Mouse (Mus musculus): ENCODE data around the gene Clec4f. TPM values are rescaled to one million over a fixed set of nuclear protein-coding genes. Genes with fewer than 3 reads are reported as not detected.
"Not testable (repeated sequence)": the region's sequence is repeated elsewhere in the genome, so short reads cannot be mapped to it uniquely, and the experiment has no call there.

Gene Clec4f
- polyA plus RNA-seq, 1 experiment from 2014 or later, result not detected

DNA sequence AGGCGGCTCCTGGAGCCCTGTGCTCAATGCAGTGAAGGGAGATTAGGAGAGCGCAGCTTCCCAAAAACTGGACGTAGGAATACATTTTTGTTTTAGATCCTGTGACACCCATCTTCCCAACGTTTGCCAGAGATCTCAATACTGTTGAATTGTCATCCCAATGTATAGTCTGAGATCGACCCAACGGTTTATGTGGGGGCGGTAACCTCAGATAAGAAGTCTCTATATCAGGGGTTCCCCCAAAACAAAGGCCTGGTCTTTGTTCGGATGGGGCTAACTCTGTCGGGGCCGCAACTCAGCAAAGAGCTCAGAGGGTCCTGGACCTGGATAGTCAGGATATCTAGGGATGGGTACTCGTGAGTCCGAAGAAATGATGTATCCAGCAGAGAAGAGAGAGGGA, 37.0 kb upstream of the Clec4f start:
- Histone ChIP-seq H3K27me3 (peaks cover 91% of the 10 kb centered on the region), H3K4me2 (no peak overlapping the region), H3K27ac (no peak overlapping the region), H3K36me3 (no peaks in the 10 kb centered on the region), H3K4me3 (no peak overlapping the region), H3K9ac (no peak overlapping the region), H3K4me1 (no peaks in the 10 kb centered on the region), H3K9me3 (no peaks in the 10 kb centered on the region)
- 3% methylated on average over 12 of the region's 12 CpGs for whole genome bisulfite sequencing
- ATAC-seq (ENCODE audit: borderline replicate concordance, extremely low read depth, low FRiP score, low TSS enrichment), result no peak

DNA sequence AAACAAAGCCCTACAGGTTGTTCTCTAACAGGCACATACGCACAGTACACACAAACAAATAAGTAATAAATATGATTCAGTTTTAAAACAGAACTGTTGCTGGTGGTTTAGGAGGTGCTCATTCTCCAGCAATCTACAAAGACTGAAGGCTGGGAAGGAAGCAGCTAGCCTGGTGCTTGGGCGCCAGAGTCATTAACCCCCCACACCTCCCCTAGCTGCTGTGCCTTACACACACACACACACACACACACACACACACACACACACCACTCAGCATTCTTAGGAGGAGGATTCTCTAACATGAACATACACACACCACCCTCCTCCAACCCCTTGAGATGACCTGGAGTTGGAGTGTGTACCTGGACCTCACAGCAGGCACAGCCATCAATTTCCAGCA, 34.9 kb upstream of the Clec4f start:
- H3K27ac ChIP-seq, result no peak overlapping the region
- no peaks in the 10 kb centered on the region for H3K9me3 ChIP-seq
- H3K9ac ChIP-seq, result no peak overlapping the region
- H3K4me1 ChIP-seq, result no peaks in the 10 kb centered on the region
- ATAC-seq (ENCODE audit: borderline replicate concordance, extremely low read depth, low FRiP score, low TSS enrichment), result no peak
- H3K4me3 ChIP-seq, result no peak overlapping the region
- no peak overlapping the region for H3K4me2 ChIP-seq
- no peaks in the 10 kb centered on the region for H3K36me3 ChIP-seq
- WGBS, result 48% methylated on average over 2 of the region's 2 CpGs
- H3K27me3 ChIP-seq, result peaks cover 86% of the 10 kb centered on the region

DNA sequence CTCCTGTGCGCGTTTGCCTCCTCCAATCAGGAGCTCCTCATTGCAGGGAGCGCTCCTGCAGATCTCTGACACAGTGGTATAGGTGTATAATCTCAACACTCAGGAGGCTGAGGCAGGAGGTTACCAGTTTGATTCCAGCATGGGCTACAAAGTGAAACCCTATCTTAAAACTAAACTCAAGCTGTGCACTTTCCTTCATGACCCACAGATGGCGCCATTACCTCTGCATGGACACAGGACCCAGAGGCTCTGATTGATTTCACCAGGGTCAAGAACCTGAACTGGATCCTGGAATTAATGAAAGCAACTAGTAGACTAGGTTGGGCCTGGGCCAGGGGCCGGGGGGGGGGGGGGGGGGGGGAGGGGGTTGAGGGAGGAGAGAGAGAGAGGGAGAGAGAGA, 34.3 kb upstream of the Clec4f start:
- Histone ChIP-seq H3K27ac (no peak overlapping the region), H3K4me1 (no peaks in the 10 kb centered on the region), H3K9me3 (no peaks in the 10 kb centered on the region), H3K4me2 (no peak overlapping the region), H3K36me3 (no peaks in the 10 kb centered on the region), H3K9ac (no peak overlapping the region), H3K27me3 (peaks cover 86% of the 10 kb centered on the region), H3K4me3 (no peak overlapping the region)
- no peak for ATAC-seq (ENCODE audit: borderline replicate concordance, extremely low read depth, low FRiP score, low TSS enrichment)
- WGBS, result 20% methylated on average over 4 of the region's 5 CpGs

DNA sequence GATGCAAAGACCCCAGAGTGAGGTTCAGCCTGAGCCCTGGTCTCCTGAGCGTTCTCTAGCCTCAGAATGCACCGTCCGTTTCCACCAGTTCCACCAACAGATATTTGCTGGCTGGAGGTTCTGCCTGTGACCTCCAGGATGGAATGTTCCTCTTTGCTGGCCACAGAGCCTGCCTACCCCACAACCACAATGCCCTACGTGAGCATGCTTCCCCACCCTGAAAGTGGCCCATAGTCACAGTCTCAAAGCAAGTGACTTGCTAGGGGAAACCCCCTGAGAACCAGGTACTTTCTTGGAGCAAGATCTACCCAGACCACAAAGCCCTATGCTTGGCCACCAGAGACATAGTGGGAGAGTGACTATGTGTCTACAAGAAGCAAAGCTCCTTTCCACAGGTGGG, 33.4 kb upstream of the Clec4f start:
- Histone ChIP-seq H3K9ac (no peak overlapping the region), H3K4me1 (no peaks in the 10 kb centered on the region), H3K27me3 (peaks cover 81% of the 10 kb centered on the region), H3K27ac (no peak overlapping the region), H3K4me3 (no peak overlapping the region), H3K36me3 (no peaks in the 10 kb centered on the region), H3K4me2 (no peak overlapping the region), H3K9me3 (no peaks in the 10 kb centered on the region)
- 62% methylated on average over 4 of the region's 4 CpGs for WGBS
- ATAC-seq (ENCODE audit: borderline replicate concordance, extremely low read depth, low FRiP score, low TSS enrichment), result no peak

DNA sequence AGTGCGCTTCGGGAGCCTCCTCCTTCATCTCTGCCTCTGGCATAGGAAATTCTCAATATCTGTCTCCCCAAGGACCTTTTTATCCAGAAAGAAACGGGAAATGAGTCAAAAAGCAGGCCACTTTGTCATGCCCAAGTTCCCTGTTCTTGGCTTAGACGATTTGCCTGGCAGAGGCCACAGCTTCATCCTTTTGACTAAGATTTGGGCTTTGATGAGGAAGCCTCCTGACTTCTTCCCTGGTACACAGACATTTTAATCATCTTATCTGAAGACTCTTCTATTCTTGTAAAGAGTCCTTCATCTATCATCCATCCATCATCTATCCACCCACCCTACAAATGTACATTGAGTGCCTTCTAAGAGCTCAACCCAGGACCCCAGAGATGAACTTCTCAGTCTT, 21.8 kb upstream of the Clec4f start, which contains the start of gene Cd207:
Gene Cd207 (minus strand): TSS at position 101 of the 400 bp plus-strand sequence.
- ATAC-seq (ENCODE audit: borderline replicate concordance, extremely low read depth, low FRiP score, low TSS enrichment), result no peak
- 61% methylated on average over 4 of the region's 4 CpGs for WGBS
- Histone ChIP-seq H3K9ac (no peak within 1 kb of the TSS), H3K27me3 (peaks cover 3% of the 10 kb centered on the region; the same call in 1 of the 2 replicates), H3K4me3 (no peak within 1 kb of the TSS), H3K36me3 (no peaks in the 10 kb centered on the region), H3K4me2 (no peak within 1 kb of the TSS), H3K4me1 (no peaks in the 10 kb centered on the region), H3K9me3 (no peaks in the 10 kb centered on the region), H3K27ac (no peak within 1 kb of the TSS)

DNA sequence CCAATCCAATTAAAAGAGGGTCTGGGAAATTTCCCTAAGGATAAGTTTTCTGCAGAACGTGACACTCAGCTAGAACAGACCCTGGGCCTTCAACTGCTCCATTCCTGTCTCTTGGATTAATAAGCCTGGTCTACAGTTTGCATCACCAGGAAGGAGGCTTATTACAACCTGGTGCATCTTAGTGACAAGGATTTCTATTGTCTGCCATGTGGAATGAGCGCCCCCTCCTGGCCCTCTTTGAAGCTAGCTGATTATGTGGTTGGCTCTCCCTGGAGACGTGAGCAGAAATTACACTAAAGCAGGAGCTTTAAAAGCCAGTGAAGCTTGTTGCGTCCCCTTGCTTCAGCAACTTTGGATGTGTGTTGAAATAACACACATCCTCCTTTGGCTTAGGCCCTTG, 17.4 kb upstream of the Clec4f start:
- no peaks in the 10 kb centered on the region for H3K4me1 ChIP-seq
- no peaks in the 10 kb centered on the region for H3K27me3 ChIP-seq
- no peak overlapping the region for H3K27ac ChIP-seq
- WGBS, result 6% methylated on average over 4 of the region's 4 CpGs
- no peaks in the 10 kb centered on the region for H3K9me3 ChIP-seq
- no peak for ATAC-seq (ENCODE audit: borderline replicate concordance, extremely low read depth, low FRiP score, low TSS enrichment)
- no peaks in the 10 kb centered on the region for H3K36me3 ChIP-seq
- H3K9ac ChIP-seq, result no peak overlapping the region
- no peak overlapping the region for H3K4me3 ChIP-seq
- H3K4me2 ChIP-seq, result no peak overlapping the region

DNA sequence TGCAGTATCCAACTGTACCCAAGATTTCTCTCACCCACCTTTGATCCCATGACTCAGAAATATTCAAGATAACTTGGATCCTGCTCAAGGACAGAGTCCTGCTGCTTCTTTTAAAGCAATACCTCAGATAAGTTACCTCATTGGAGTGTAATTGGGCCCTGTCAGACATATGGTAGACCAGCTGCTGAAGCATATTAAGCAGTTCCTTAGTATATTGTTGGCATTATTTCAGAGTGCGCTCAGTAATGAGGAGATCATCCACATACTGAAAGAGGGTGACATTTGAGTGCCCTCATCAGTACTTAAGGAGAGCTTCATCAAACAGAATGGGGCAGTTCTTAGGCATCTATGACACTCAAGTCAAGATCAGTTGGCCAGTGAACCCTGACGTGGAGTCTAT, 9.0 kb upstream of the Clec4f start:
- H3K27ac ChIP-seq, result no peak overlapping the region
- H3K27me3 ChIP-seq, result no peaks in the 10 kb centered on the region
- no peak overlapping the region for H3K4me3 ChIP-seq
- no peak overlapping the region for H3K9ac ChIP-seq
- H3K36me3 ChIP-seq, result no peaks in the 10 kb centered on the region
- ATAC-seq (ENCODE audit: borderline replicate concordance, extremely low read depth, low FRiP score, low TSS enrichment), result no peak
- no peak overlapping the region for H3K4me2 ChIP-seq
- WGBS, result 69% methylated on average over 2 of the region's 2 CpGs
- H3K9me3 ChIP-seq, result no peaks in the 10 kb centered on the region
- H3K4me1 ChIP-seq, result no peaks in the 10 kb centered on the region

DNA sequence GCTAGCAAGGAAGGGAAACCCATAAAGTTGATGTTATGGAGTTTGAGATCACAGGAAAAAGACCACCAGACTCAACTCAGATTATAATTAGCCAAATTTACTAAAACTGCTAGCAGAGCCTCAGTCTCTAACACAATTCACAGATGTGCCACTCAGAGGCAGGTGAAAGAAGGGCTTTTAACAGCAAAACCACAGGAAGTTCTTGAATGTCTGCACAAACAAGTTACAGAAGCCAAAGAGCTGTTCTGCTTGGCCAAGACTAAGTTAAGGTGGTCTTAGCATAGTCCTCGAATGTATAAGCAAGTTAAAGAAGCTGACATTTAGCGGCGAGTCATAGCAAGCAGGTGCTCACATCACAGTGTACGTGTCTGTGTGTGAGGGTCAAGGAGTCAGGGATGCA, 4.8 kb upstream of the Clec4f start:
- no peaks in the 10 kb centered on the region for H3K36me3 ChIP-seq
- no peaks in the 10 kb centered on the region for H3K27me3 ChIP-seq
- no peak overlapping the region for H3K4me2 ChIP-seq
- H3K9me3 ChIP-seq, result no peaks in the 10 kb centered on the region
- H3K4me1 ChIP-seq, result no peaks in the 10 kb centered on the region
- 79% methylated on average over 4 of the region's 4 CpGs for WGBS
- no peak overlapping the region for H3K27ac ChIP-seq
- no peak for ATAC-seq (ENCODE audit: borderline replicate concordance, extremely low read depth, low FRiP score, low TSS enrichment)
- no peak overlapping the region for H3K4me3 ChIP-seq
- H3K9ac ChIP-seq, result no peak overlapping the region

DNA sequence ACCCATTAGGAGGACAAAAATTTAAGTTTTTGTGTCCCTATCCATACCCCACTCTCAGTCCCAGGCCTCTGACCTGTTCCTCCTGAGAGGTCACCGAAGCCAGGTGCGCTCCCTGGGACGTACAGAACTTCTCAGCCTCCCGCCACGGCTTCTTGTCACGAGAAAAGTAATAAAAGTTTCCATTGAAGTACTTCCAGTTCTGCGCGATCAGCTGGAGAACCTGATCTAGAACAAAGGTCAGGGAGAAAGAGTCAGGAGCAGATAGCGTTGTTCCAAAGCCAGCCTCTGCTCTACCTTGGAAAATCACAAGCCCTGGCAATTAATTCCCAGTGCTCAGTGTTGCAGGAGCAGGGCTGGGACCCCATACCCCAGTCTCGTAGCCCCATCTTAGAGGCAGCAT, 9.3 kb downstream of the Clec4f start:
- Histone ChIP-seq H3K9ac (no peak overlapping the region), H3K27me3 (no peaks in the 10 kb centered on the region), H3K4me3 (no peak overlapping the region), H3K4me2 (no peak overlapping the region), H3K4me1 (no peaks in the 10 kb centered on the region), H3K36me3 (no peaks in the 10 kb centered on the region), H3K9me3 (no peaks in the 10 kb centered on the region), H3K27ac (no peak overlapping the region)
- no peak for ATAC-seq (ENCODE audit: borderline replicate concordance, extremely low read depth, low FRiP score, low TSS enrichment)
- 79% methylated on average over 10 of the region's 10 CpGs for WGBS

DNA sequence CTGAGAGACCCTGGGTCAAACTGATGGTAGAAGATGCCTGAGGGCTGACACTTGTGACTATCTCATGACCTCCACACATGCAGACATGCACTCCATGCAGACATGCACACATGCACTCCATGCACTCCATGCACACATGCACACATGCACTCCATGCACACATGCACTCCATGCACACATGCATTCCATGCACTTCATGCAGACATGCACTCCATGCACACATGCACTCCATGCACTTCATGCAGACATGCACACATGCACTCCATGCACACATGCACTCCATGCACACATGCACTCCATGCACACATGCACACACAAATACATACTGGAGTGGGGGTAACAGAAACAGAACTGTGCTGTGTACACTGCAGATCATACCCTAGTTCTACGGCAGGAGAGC, 20.7 kb downstream of the Clec4f start:
- Histone ChIP-seq H3K9me3 (no peaks in the 10 kb centered on the region), H3K4me3 (no peak overlapping the region), H3K4me1 (no peaks in the 10 kb centered on the region), H3K4me2 (no peak overlapping the region), H3K9ac (no peak overlapping the region), H3K27ac (no peak overlapping the region), H3K27me3 (no peaks in the 10 kb centered on the region), H3K36me3 (no peaks in the 10 kb centered on the region)
- 85% methylated on average over 1 of the region's 1 CpGs for WGBS
- no peak for ATAC-seq (ENCODE audit: borderline replicate concordance, extremely low read depth, low FRiP score, low TSS enrichment)

DNA sequence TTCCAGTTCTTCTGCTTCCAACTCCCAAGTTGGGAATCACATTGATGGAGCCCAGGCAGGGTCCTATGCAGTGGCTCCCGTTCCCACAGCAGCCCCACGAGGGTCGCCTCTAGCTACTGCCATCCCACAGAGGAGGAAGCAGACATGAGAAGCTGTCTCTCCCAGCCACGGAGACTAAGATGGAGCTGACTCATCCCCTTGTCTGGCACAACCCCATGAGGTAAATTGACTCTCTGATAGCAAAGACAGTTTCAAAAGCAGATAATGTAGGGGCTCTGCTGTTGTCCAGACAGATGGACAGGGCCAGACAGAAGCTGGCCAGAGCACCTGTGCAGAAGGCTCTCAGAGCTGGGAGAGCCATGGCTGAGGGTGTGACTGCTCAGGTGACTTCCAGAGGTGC, 21.4 kb downstream of the Clec4f start:
- H3K27me3 ChIP-seq; ATAC-seq (ENCODE audit: borderline replicate concordance, extremely low read depth, low FRiP score, low TSS enrichment); H3K4me2 ChIP-seq; H3K4me3 ChIP-seq; H3K9ac ChIP-seq; H3K9me3 ChIP-seq; H3K27ac ChIP-seq; H3K36me3 ChIP-seq; H3K4me1 ChIP-seq: not testable (repeated sequence)
- 56% methylated on average over 4 of the region's 4 CpGs for WGBS

DNA sequence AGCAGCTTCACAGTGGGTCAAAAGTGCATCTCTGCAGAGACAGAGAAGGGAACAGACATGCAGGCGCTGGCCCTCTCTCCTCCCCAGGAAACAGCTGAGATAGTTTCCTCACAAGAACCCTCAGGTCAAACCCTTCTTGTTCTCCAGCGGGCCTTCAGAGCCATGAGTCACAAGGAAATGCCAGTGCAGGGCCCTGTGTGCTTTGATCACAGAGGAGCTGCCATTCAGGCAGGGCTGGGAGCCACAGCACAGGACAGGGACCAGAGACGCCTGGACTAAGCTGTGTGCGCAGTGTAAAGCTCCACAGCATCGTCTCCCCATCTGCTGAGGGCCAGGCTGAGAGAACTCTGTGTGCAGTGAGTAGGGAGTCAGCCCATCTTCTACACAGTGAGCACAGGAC, 21.9 kb downstream of the Clec4f start:
- not testable (repeated sequence) for H3K27me3 ChIP-seq; H3K9ac ChIP-seq; H3K4me1 ChIP-seq; H3K27ac ChIP-seq; ATAC-seq (ENCODE audit: borderline replicate concordance, extremely low read depth, low FRiP score, low TSS enrichment); H3K4me2 ChIP-seq; H3K9me3 ChIP-seq; H3K4me3 ChIP-seq; H3K36me3 ChIP-seq
- 38% methylated on average over 5 of the region's 5 CpGs for WGBS

DNA sequence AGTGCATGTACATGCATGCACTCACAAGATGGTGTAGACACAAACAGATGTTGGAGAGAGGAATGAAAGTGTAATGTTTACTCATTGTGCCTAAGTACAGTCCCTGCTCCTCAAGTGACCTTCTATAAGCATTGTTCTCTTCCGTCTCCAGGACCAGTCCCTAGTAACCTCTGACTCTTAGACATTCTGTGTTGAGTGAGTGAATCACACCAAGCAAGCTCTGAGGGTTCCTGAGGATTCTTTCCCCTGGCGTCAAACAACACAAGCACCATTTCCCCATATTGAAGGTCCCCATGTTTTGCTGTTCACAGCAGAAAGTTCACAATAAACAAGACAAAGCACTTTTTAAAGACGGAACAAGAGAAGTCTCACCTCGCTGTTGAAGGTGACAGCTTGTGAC, 24.2 kb downstream of the Clec4f start:
- Histone ChIP-seq H3K4me3 (no peak overlapping the region), H3K9me3 (no peaks in the 10 kb centered on the region), H3K4me2 (no peak overlapping the region), H3K27me3 (no peaks in the 10 kb centered on the region; the same call in 1 of the 2 replicates), H3K27ac (no peak overlapping the region), H3K36me3 (no peaks in the 10 kb centered on the region), H3K9ac (no peak overlapping the region), H3K4me1 (no peaks in the 10 kb centered on the region)
- ATAC-seq (ENCODE audit: borderline replicate concordance, extremely low read depth, low FRiP score, low TSS enrichment), result no peak
- WGBS, result 50% methylated on average over 4 of the region's 4 CpGs

Data from lung, embryonic 15.5 days (tissue).